Mouse (Mus musculus): Measurements from ENCODE around the gene Letmd1. TPM values are rescaled to one million over a fixed set of nuclear protein-coding genes. Genes with fewer than 3 reads are reported as not detected.

The Letmd1 gene
- polyA plus RNA-seq, 1 experiment from 2014 or later: 59.5 TPM

DNA sequence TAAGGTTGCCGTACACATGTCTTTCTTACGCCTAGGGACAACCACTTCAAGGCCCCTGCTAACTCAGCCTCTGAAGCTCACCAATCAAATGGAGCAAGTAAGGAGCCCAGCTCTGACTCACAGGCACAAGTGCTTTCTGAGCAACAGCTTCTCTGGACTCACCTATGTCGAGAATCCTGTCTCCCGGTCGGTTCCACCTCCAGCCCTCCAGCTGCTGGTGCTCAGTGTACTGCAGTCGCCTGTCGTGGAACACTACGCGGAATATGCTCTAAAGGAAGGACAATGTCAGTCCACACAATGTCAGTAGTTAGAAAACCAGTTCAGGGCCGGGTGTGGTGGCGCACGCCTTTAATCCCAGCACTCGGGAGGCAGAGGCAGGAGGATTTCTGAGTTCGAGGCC, 56.6 kb downstream of the Letmd1 start:
- H3K4me1 ChIP-seq: no peaks in the 10 kb centered on the region
- H3K9me3 ChIP-seq: no peaks in the 10 kb centered on the region
- H3K4me3 ChIP-seq: no peak overlapping the region
- H3K27ac ChIP-seq: no peak overlapping the region
- no peak overlapping the region for H3K4me2 ChIP-seq
- no peak for ATAC-seq (replicated peaks)
- H3K9ac ChIP-seq: no peak overlapping the region
- peaks cover 8% of the 10 kb centered on the region; the same call in 1 of the 2 replicates for H3K36me3 ChIP-seq (replicated peaks)
- H3K27me3 ChIP-seq (replicated peaks): no peaks in the 10 kb centered on the region
- 95% methylated on average over 14 of the region's 14 CpGs for WGBS

DNA sequence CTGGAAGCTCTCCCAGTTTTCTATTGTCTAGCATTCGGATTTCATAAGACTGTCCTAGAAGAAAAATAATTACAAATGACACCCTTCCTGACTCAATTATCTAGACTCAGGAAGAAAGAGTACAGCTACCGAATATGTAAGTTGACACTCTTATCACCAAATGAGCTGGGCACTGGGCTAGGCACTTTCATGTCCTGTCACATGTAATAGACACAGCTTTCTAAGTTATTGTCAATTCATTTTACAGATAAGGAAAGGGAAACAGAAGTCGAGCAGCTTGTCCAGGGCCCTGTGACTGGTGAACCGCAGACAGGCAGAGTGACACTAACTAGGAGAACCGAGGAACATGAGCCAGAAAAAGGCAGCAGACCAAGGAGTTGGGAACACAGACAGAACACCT, 59.1 kb downstream of the Letmd1 start:
- Histone ChIP-seq H3K27me3 (replicated peaks) (no peaks in the 10 kb centered on the region), H3K27ac (no peak overlapping the region), H3K9ac (no peak overlapping the region), H3K4me1 (no peaks in the 10 kb centered on the region), H3K4me2 (no peak overlapping the region), H3K9me3 (no peaks in the 10 kb centered on the region), H3K4me3 (no peak overlapping the region), H3K36me3 (replicated peaks) (peaks cover 8% of the 10 kb centered on the region; the same call in 1 of the 2 replicates)
- WGBS: 90% methylated on average over 5 of the region's 5 CpGs
- no peak for ATAC-seq (replicated peaks)

Other genes with a start within 250 kb of the Letmd1 start
- 16.0 TPM in 2 replicates for gene Atf1, start 241.2 kb upstream of the Letmd1 start, polyA plus RNA-seq (2015; fragmentation: Nextera tagmentation; extraction: Ambion mirVana)
- gene Tmprss12, start 188.2 kb upstream of the Letmd1 start, polyA plus RNA-seq (2015; fragmentation: Nextera tagmentation; extraction: Ambion mirVana): not detected in 2 replicates
- gene Mettl7a1, start 164.9 kb upstream of the Letmd1 start, polyA plus RNA-seq (2015; fragmentation: Nextera tagmentation; extraction: Ambion mirVana): 3.2 and 4.3 TPM in 2 replicates
- not detected in 2 replicates for gene Mettl7a3, start 134.1 kb upstream of the Letmd1 start, polyA plus RNA-seq (2015; fragmentation: Nextera tagmentation; extraction: Ambion mirVana)
- gene Methig1, start 115.9 kb upstream of the Letmd1 start, polyA plus RNA-seq (2015; fragmentation: Nextera tagmentation; extraction: Ambion mirVana): 0.11 and 0.13 TPM in 2 replicates
- gene Mettl7a2, start 115.8 kb upstream of the Letmd1 start, polyA plus RNA-seq (2015; fragmentation: Nextera tagmentation; extraction: Ambion mirVana): not detected in 2 replicates
- gene Higd1c, start 104.5 kb upstream of the Letmd1 start, polyA plus RNA-seq (2015; fragmentation: Nextera tagmentation; extraction: Ambion mirVana): not detected in 2 replicates
- 0.09 TPM in 2 replicates for gene Gm5475, start 46.9 kb upstream of the Letmd1 start, polyA plus RNA-seq (2015; fragmentation: Nextera tagmentation; extraction: Ambion mirVana)
- 28.0 and 31.0 TPM in 2 replicates for gene Slc11a2, start 44.0 kb upstream of the Letmd1 start, polyA plus RNA-seq (2015; fragmentation: Nextera tagmentation; extraction: Ambion mirVana)
- 53.5 and 55.7 TPM in 2 replicates for gene Csrnp2, start 26.5 kb downstream of the Letmd1 start, polyA plus RNA-seq (2015; fragmentation: Nextera tagmentation; extraction: Ambion mirVana)
- 40.2 and 42.8 TPM in 2 replicates for gene Tfcp2, start 83.0 kb downstream of the Letmd1 start, polyA plus RNA-seq (2015; fragmentation: Nextera tagmentation; extraction: Ambion mirVana)
- gene Pou6f1, start 131.0 kb downstream of the Letmd1 start, polyA plus RNA-seq (2015; fragmentation: Nextera tagmentation; extraction: Ambion mirVana): 43.0 and 43.4 TPM in 2 replicates
- 127 and 130 TPM in 2 replicates for gene Dazap2, start 146.3 kb downstream of the Letmd1 start, polyA plus RNA-seq (2015; fragmentation: Nextera tagmentation; extraction: Ambion mirVana)
- 4.0 and 4.9 TPM in 2 replicates for gene Smagp, start 167.9 kb downstream of the Letmd1 start, polyA plus RNA-seq (2015; fragmentation: Nextera tagmentation; extraction: Ambion mirVana)
- 0.96 and 1.0 TPM in 2 replicates for gene Bin2, start 200.5 kb downstream of the Letmd1 start, polyA plus RNA-seq (2015; fragmentation: Nextera tagmentation; extraction: Ambion mirVana)
- gene Cela1, start 218.9 kb downstream of the Letmd1 start, polyA plus RNA-seq (2015; fragmentation: Nextera tagmentation; extraction: Ambion mirVana): 1.0 and 1.2 TPM in 2 replicates